Mouse (Mus musculus) c-Kit-positive CD71-positive TER-119-negative erythroid progenitor cells, embryonic 14.5 days (primary cell): Measurements from ENCODE around the gene Neurod4.
"Not testable (repeated sequence)": the region's sequence is repeated elsewhere in the genome, so short reads cannot be mapped to it uniquely, and the experiment has no call there.

ENCODE experiments used
- DNase-seq: peaks from one replicate; pipeline ENCODE4 v3.0.0-alpha.2; 2013; ENCODE audit warnings: low read depth

Neurod4 gene

DNA sequence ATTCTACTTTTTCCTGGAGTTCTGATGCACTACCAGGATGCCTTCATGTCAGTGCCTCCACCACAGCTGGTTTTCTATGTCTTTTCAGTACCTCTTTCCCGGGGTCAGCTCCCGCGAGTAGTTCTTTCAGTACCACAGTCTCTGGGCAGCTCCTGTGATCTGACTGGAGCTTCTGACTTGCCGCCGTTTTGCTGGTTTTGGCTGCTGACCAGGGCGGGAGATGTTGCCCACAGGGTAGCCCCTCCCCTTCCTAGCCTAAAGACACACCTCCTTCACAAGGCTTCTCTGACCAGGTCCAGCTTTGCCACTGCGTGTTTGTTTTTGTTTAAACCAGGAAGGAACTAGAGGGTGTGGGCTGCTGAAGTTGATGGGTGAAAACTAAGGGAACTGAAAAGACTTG lies at the start of gene Neurod4:
Gene Neurod4, minus strand, starts transcription at position 175 of the 400 bp plus-strand sequence.
- DNase-seq, result no peak

DNA sequence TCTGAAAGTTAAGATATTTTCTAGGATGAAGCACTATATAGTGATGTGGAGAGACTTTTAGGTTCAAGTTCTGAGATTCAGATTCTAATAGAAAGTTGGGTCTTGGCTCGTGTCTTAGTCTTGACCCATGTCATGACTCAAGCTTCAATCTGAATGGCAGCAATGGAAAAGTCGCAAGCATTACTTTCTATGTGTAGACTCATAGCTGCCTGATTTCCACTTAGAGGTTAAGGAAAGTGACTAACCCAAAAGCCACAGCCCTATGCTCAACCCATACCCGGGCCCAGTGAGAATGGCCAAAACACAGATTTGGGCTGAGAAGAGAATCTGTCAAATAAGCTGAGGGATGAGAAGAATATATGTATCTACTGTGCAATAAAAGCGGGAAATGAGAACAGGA lies 44.2 kb upstream of the Neurod4 start:
- no peak for DNase-seq

DNA sequence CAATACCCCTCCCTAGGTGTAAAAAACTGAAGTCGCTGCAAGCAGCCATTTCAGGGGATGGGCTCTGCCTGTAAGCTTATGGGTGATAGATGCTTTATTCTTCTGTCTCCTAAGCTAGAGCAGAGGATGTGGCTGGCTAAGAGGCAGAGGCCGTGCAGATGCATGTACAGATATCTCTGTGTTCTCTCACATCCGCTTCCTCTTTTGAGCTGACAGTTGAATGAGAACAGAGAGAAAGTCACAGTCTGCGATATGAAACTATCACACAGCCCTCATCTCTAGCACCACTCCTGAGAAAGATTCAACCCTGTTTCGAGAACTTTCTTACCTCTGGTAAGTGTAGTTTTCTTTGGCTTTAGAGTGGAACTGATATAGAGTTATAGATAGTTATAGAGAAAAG lies 42.6 kb upstream of the Neurod4 start, which contains the start of gene Tespa1:
Gene Tespa1, plus strand, starts transcription at position 234 of the 400 bp plus-strand sequence.
- no peak for DNase-seq

DNA sequence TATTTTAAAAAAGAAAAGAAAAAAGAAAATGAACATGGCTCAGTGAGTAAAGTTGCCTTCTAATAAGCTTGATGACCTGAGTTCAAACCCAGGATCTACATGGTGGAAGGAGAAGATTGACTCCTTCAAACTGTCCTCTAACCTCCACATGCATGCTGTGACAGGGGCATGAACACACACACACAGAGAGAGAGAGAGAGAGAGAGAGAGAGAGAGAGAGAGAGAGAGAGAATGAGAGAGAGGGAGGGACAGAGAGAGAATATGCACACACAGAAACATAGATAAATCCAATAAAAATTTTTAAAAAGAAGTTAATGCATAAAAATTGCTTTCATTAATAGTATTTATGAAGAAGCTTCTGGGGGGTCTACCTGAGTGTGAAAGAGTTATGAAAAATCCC lies 42.0 kb upstream of the Neurod4 start:
- DNase-seq, result no peak

DNA sequence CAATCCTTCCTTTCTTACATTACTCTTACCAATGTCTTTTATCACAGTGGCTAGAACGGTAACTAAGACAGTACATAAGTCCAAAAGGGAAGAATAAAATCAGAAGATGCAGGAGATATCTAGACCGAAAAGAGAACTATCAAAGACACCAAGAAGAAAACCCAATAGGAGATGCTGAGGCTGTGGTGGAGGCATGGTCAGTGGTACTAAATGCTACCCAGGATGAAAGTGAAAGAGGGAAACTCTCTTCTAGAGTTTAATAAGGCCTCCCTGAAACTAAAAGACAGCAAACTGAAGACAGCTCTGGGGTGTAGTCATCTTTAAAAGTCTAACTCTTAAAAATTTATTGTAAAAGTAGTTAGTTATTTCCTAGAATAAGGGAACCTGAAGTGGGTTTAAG lies 40.7 kb upstream of the Neurod4 start:
- no peak for DNase-seq

DNA sequence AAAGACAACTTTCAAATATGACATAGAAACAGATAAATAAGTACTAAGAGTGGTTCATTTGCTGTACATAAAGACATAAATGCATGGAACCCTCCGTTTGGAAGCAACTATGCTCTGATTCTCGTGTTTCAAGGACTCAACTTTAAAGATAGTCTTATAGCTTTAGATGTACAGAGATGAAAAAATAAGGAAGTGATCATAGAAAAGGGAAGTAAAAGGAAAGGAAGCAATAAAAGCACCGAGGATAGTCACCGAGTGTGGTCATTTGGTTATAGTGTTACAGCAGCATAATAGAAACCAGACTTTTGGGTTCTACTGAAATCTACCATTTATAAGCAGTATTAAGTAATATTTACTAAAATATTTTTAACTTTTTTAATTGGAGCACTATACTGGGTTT lies 38.7 kb upstream of the Neurod4 start:
- no peak for DNase-seq

DNA sequence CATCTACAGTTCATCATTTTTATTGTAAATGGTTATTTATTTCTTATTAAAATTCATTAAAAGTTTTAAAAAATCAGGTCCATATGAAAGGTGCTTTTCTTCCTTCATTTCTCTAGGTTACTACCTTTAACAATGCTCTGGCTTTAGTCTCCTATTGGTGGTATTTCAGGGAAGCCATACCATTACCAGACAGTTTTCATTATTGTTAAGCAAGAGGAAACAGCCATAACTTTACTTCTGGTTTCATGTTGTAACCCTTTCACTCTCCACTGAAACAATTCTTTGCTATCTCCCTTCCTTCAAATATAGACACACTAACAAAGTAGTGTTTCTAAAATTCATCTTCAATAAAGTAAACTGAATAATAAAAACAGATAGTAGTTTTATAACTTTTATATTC lies 35.8 kb upstream of the Neurod4 start:
- no peak for DNase-seq

DNA sequence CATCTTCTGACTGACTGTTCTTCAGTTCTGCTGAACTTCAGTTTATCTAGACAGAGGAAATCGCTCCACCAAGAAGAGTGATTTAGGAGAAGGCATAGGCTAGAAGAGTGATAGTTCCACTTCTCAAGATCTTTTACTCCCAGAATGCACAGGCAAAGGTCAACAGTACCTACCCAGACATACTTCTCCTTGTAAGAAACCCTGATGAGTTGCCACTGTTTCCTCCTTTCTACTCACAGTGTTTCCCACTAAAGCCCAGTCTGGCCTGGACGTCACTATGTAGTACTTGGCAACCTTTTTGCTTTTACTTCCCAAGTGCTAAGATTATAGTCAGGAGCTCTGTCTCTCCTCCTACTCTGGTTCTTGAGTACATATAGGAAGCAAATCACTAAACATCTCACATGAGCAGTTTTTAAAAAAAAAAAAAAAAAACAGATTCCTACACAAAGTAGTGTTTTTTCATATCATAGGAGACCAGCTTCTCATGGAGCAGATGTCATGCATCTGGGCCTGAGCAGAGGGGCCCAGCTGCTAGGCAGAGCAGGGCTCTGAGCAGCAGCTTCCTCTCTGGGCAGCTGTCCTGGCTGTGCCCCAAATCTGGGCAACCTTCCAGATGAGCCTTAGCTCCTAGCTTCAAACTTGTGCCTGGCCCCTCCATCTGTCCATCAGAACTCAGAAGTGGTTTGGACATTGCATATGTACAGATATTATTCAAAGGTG lies 34.2 kb upstream of the Neurod4 start:
- DNase-seq, result no peak

DNA sequence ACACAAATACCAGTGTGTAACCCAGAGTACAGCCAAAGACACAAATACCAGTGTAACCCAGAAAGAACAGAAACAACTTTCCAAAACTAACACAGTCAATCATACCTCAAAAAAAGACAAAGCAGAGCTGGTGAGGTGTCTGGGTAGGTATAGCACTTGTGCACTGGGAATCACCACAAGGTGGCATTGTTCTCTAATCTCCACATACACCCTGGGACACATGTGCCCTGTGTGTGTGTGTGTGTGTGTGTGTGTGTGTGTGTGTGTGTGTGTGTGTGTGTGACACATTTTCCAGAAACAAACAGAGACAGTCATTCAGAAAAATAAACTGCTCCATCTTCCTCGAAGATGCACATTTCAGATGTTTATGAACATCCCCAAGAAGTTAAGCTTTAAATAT lies 33.5 kb upstream of the Neurod4 start:
- DNase-seq, result peak; percentile 20

DNA sequence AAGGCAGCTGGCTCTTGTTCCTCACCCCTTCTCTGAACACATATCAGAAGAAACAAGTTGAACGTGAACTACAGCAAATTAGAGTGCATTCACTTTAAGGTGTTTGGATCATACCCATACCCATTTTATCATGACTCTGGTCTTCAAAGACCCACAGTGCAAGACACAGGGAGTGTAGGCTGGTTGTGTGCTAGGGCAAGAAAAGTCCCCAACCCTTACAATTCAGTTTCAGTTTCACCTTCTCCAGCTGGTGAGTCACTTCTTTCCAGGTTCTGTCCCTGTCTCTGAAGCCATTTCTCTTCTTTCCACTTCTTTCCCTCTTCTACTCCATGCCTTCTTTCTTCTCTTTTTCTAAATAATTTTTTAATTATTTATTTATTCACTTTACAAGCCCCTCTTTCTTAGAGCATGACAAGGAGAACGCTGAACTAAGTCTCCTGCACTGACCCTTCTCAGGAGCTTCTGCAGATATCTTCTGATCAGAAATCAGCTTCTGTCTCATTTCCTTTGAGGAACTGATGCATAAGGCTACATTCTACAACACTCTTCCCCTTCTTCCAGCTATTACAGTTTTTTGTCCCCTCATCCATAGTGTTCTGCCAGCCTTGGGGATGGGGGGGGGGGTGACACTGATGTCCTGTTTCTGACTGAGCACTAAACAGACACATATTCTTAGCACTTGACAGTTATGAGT lies 31.6 kb upstream of the Neurod4 start:
- DNase-seq, result no peak

DNA sequence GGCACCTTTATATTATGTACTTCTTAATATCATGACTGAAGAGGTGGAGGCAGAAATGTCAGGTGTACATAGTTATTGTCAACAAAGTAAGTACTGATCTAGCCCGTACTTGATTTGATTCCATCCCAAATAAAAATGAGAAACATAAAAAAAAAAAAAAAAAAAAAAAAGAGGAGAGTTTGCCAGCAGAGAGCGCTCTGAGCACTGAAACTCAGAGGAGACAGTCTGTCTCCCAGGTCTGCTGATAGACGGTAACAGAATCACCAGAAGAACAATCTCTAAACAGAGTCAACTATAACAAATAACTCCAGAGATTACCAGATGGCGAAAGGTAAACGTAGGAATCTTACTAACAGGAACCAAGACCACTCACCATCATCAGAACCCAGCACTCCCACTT lies 24.1 kb upstream of the Neurod4 start:
- DNase-seq, result not testable (repeated sequence)

DNA sequence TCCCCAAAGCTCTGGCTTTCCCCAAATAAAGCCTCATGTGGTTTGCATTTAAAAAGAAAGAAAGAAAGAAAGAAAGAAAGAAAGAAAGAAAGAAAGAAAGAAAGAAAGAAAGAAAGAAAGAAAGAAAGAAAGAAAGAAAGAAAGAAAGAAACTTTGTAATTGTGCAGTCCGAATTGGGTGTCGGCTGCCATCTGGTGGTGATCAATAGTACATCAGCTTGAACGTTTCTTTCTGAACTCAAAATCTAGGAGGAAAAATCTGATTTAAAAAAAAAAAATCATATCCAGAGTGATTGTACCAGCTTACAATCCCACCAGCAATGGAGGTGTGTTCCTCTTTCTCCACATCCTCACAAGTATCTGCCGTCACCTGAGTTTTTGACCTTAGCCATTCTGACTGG lies 18.7 kb upstream of the Neurod4 start:
- DNase-seq, result peak; percentile 14

DNA sequence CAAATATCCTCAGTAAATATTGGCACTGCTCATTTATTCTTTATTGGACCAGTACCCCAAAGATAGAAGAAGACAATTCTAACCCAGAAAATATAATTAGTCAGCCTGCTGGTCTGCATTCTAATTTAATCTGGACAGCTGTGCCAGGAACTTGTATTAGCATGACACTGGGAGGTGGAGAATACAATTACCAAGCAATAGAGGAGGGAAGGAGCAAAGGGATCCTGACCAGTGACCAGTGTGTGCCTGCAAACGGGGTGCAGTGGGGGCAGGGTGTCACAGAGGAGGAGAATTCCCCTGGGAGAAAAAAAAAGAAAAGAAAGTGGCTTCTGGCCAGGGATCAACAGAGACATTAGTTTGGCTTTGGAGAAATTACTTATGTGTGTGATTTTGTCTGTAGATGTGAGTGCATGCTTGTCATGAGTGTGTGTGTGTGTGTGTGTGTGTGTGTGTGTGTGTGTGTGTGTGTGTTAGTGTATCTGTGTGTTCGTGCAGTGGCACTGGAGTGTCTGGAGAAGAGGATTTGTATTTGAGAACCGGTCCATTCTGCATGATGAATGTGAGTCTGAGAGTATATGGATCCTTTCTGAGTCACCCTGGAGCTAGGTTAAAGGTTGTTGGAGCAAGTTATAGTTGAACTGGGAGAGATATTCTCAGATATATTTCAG lies 13.8 kb upstream of the Neurod4 start:
- DNase-seq, result no peak

DNA sequence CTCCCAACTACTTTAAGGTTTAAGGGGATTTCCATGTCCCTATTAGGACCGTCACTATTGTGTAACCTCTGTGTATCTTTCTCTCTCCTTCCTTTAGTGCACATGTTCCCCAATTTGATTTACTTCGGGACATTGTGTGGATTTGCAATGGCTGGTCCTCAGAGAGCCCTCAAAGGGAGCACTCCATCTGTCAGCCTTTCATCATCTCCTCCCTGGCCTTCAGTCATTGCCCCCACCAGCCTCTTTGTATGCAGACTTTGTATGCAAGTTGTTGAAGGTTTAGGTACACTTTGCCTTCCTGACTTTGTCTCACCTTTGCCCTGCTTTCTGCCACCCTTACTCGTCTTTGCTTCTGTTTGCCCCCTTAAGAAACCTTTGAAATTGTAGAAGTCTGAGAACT lies 8.0 kb upstream of the Neurod4 start:
- no peak for DNase-seq

DNA sequence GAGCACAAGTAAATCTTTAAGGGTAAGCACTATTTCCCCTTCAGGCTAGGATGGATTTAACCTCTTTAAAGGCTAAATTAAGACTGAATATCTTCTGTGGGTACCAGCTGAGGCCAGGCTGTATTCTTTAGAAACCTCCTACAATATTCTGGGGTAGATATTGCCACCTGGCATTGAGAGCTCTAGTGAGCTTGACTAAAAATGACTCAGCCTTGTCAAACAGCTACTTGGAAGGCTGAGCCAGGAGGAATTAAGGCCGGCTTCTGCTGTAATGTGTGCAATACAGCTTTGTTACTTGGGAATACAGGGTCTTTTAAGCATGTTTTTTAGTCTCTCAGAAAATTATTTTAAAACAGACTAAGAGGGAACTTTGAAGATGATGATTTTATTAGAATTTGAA lies 7.2 kb upstream of the Neurod4 start:
- DNase-seq, result no peak

DNA sequence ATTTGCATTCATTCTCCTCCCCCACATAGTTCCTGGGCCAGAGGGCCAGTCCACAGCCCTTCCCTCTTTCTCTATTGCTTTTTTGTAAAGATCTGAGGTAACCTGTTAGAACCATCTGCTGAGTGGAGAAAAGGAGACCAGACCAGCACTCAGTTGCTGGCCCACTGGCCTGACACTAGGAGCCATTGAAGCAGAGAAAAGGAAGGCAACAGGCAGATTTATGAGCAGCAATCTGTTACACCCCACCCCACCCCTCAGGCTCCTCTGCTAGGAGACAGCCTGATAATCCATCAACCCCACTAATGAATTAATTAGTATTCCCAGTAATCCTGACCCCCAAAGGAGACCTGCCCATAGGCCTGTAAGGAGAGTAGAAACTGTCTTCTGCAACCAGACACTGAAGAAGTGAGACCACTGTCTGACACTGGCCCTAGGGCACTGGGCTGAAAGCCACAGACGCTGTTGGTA lies 2.0 kb upstream of the Neurod4 start:
- no peak for DNase-seq

DNA sequence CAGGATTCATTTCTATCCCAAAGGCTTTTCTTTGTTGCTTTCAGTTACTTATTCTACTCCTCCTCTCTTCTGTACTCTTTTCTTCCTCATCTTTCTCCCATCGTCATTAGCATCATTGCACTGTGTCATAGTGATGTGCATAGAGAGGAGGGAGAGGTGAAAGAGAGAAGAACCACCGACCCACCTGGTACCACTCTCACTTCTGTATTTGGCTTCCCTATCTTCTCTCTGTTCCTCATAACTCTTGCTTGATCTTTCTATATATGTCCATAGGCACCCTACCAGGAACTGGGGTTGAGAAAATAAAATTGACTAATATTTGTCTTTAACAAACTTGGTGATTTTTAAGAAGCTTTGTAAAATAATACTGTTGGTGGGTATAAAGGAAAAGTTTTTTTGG lies 3.5 kb downstream of the Neurod4 start:
- DNase-seq, result no peak

DNA sequence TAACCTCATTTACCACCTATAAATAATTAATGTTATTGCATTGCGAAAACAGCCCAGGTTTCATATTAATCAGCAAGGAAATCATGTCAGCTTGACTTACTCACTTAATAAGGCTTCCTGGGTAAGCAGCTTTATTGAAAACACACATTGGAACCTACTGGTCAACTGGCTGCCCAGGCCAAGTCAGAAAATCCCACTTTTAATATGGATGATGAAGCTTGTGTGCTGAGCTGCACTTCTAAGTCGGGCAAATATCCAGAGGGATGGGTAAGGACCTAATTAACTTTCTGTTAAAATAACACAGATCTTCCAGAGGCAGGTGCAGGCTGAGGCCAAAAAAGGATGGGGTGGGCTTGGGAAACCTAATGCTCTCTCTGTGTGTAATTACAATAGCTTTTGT lies 4.3 kb downstream of the Neurod4 start:
- DNase-seq, result no peak

DNA sequence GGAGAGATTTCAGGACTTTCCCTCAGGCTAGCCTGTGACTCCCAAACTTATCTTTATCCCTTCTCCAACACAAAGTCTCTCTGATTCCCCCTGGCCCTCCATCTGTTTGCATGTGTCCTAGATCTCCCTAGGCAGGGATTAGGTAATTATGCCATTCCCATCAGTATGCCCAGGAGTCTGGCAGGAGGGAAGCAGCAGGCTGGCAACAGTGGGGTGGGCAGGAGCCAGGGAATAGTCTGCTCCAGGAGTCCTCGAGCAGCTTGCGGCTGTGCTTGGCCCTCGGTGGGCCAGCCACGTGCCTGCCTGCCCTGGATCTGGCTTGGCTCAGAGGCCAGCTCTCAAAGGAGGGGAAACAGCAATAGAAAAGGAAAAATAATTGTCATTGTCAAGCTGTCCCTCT lies 16.8 kb downstream of the Neurod4 start:
- DNase-seq, result no peak

DNA sequence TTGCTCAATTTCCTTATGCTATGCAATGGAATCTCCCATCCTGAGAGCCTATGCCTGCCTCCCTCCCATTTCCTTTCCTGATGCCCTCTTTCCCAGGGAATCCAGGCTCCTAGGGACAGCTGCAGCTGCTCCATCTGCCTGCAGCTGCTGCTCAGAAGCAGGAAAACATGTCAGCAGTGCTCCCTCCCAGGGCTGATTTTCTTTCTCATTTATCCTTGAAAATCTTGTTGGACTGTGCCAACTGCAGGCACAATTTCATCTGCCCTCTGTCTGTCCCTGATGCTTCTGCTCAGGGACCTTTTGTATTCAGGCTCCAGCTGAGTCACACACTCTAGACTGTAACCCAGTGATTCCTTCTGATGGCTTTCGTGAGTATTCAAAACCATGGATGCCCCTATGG lies 20.6 kb downstream of the Neurod4 start:
- DNase-seq, result no peak

DNA sequence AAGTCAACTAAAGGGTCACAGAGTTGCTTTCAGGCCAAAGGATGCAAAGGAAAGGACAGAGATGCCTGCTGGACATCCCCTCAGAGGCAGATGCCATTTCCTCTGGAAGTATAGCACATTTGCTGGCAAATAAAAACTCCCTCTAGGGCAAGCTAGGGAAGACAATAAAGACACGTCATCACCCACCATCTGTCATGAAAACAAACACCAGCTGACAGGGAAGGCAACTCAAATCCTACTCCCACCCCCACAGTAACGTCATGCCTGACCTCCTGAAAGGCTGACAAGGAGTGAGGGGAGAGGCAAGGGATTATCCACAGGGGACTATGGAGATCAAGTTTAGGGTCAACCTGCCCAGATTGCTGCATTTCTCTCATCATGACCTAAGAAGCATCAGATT lies 35.8 kb downstream of the Neurod4 start:
- DNase-seq, result no peak

DNA sequence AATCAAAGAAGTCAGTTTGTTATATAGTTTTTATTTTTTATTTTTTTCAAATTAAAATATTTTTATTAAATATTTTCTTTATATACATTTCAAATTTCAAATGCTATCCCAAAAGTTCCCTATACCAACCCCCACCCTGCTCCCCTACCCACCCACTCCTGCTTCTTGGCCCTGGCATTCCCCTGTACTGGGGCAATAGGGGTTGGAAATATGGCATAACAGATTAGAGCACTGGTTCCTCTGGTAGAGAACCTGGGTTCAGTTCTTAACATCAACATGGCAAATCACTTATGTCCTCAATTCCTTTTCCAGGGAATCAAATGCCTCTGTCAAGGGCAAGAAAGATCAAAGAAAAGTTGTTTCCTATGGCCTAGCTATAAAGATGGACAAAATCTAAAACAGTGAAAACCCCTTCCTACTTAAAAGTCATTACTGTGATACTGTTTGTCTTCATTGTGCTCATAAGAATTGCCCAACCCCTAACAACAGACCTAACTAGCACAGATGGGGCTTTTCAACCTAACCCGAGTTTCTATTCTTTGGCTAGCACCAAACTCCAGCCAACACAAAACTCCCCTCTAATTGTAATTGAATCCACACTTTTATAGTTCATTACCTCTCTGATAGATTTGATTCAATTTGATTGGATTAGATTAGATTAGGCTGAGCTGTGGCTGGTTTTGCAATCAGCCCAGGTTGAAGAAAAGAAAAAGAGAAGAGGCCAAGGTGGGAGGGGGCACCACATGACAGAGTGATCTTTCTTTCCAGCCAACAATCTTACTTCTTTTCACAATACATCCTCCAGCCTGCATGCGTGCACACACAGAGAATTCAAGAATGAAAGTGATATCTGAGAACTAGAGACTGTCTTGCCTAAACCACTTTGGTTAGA lies 41.5 kb downstream of the Neurod4 start:
- no peak for DNase-seq
